Mouse (Mus musculus) layer of hippocampus, adult 8-10 months (tissue): Measurements from ENCODE around the gene Coq8a. TPM values are rescaled to one million over a fixed set of nuclear protein-coding genes. Genes with fewer than 3 reads are reported as not detected.
A peak's percentile ranks its signal among the peaks of the same experiment; 100 is the strongest.

Source experiments
- DNase-seq, 2 experiments: peaks; one replicate each; pipeline ENCODE4 v3.0.0; 2022; ENCODE audit warnings: low spot score in 2 of 2
- total RNA-seq, 4 experiments: library from RNA; stranded (reverse); gene quantifications; 2 replicates each; pipeline ENCODE4 v1.2.4; 2022

Gene Coq8a
- total RNA-seq: 10 to 100 TPM; 55.6 to 69.2 (median 65.8) TPM

- DNase-seq: no peak
These were observed at the start of gene Coq8a for GRCm38 (mm10) chr1:180198959-180199714. Gene Coq8a (minus strand): TSS chr1:180199602.

- no peak for DNase-seq
These were observed 49.3 kb upstream of the Coq8a start for GRCm38 (mm10) chr1:180248593-180249146.

GRCm38 (mm10) chr1:180247901-180248300 lies 48.5 kb upstream of the Coq8a start:
- no peak for DNase-seq

- no peak for DNase-seq
These were observed 46.5 kb upstream of the Coq8a start for GRCm38 (mm10) chr1:180245741-180246507.

GRCm38 (mm10) chr1:180231729-180232128 lies 32.3 kb upstream of the Coq8a start:
- no peak for DNase-seq

GRCm38 (mm10) chr1:180230580-180230979 lies 31.2 kb upstream of the Coq8a start:
- no peak for DNase-seq

- DNase-seq: no peak
These were observed 30.5 kb upstream of the Coq8a start for GRCm38 (mm10) chr1:180229906-180230305.

- no peak for DNase-seq
These were observed 29.5 kb upstream of the Coq8a start for GRCm38 (mm10) chr1:180228854-180229253.

- DNase-seq: no peak
These were observed 27.4 kb upstream of the Coq8a start for GRCm38 (mm10) chr1:180226766-180227165.

- no peak for DNase-seq
These were observed 26.9 kb upstream of the Coq8a start for GRCm38 (mm10) chr1:180226221-180226713.

- no peak for DNase-seq
These were observed 26.3 kb upstream of the Coq8a start for GRCm38 (mm10) chr1:180225500-180226220.

- no peak for DNase-seq
These were observed 22.6 kb upstream of the Coq8a start for GRCm38 (mm10) chr1:180222007-180222406.

- DNase-seq: no peak
These were observed 21.6 kb upstream of the Coq8a start for GRCm38 (mm10) chr1:180220791-180221542.

GRCm38 (mm10) chr1:180216541-180217276 lies 17.3 kb upstream of the Coq8a start:
- DNase-seq: no peak

GRCm38 (mm10) chr1:180215044-180215443 lies 15.6 kb upstream of the Coq8a start:
- peak; percentile 35 to 54 for DNase-seq

GRCm38 (mm10) chr1:180212911-180213310 lies 13.5 kb upstream of the Coq8a start:
- no peak for DNase-seq

GRCm38 (mm10) chr1:180210781-180211271 lies 11.4 kb upstream of the Coq8a start:
- no peak for DNase-seq

- DNase-seq: no peak
These were observed 10.6 kb upstream of the Coq8a start for GRCm38 (mm10) chr1:180210031-180210432.

GRCm38 (mm10) chr1:180208370-180208769 lies 9.0 kb upstream of the Coq8a start:
- no peak for DNase-seq

- DNase-seq: no peak
These were observed 1.3 kb upstream of the Coq8a start for GRCm38 (mm10) chr1:180200722-180201121.
